Mouse (Mus musculus) intestine, embryonic 14.5 days (tissue): ENCODE measurements around the gene Mkln1. TPM values are rescaled to one million over a fixed set of nuclear protein-coding genes. Genes with fewer than 3 reads are reported as not detected.

Experiments
- ATAC-seq: fragments of 200-750 bp; cut with Nextera tagmentation; replicated peaks from 2 replicates; pipeline ENCODE4 v1.8.0; 2017; ENCODE audit warnings: low read depth, moderate number of reproducible peaks, moderate TSS enrichment, moderate library complexity; ENCODE audit not compliant: low FRiP score, low TSS enrichment
- DNase-seq: peaks from one replicate; pipeline ENCODE4 v3.0.0-alpha.2; 2018; ENCODE audit warnings: low spot score
- H3K27ac ChIP-seq: fragments of 300-500 bp; sonication (generic); 2 replicates; pipeline ENCODE4 v1.5.1; 2014; ENCODE audit warnings: low read depth, mild to moderate bottlenecking, control low read depth
- H3K27me3 ChIP-seq: fragments of 300-500 bp; sonication (generic); replicated peaks from 2 replicates; pipeline ENCODE4 v1.6.1; 2014; ENCODE audit warnings: low read length, control low read depth; ENCODE audit not compliant: control insufficient read depth, insufficient read depth
- H3K36me3 ChIP-seq: fragments of 300-500 bp; sonication (generic); 2 replicates; pipeline ENCODE4 v1.6.1; 2014; ENCODE audit warnings: low read length, control low read depth; ENCODE audit not compliant: control insufficient read depth, insufficient read depth
- H3K4me1 ChIP-seq: fragments of 300-500 bp; sonication (generic); replicated peaks from 2 replicates; pipeline ENCODE4 v1.6.1; 2014; ENCODE audit warnings: low read length, control low read depth, mixed read lengths; ENCODE audit not compliant: control insufficient read depth, insufficient read depth
- H3K4me2 ChIP-seq: fragments of 300-500 bp; sonication (generic); 2 replicates; pipeline ENCODE4 v1.6.1; 2014; ENCODE audit warnings: low read length
- H3K4me3 ChIP-seq: fragments of 300-500 bp; sonication (generic); 2 replicates; pipeline ENCODE4 v1.5.1; 2014; ENCODE audit warnings: low read depth, low read length, control low read depth, mixed read lengths
- H3K9ac ChIP-seq: fragments of 300-500 bp; sonication (generic); 2 replicates; pipeline ENCODE4 v1.6.1; 2014; ENCODE audit warnings: mild to moderate bottlenecking, low read length
- H3K9me3 ChIP-seq: fragments of 300-500 bp; sonication (generic); 2 replicates; pipeline ENCODE4 v1.6.1; 2016; ENCODE audit warnings: low read length, control low read depth; ENCODE audit not compliant: control insufficient read depth
- WGBS: fragments of 180-500 bp; shearing (Covaris S2); extraction: QIAGEN DNeasy Blood & Tissue Kit; methylation state at CpG from one replicate; pipeline ENCODE4 v1.1.7; 2014; 5-methylcytosine and 5-hydroxymethylcytosine counted together
- polyA plus RNA-seq: library from polyadenylated mRNA; unstranded; fragments of >200 nt; fragmentation: Nextera tagmentation; extraction: Ambion mirVana; gene quantifications from 2 replicates; pipeline ENCODE4 v1.2.1, GENCODE M21; 2014

Mkln1 gene
- polyA plus RNA-seq, 1 experiment from 2014 or later = 167 TPM

DNA sequence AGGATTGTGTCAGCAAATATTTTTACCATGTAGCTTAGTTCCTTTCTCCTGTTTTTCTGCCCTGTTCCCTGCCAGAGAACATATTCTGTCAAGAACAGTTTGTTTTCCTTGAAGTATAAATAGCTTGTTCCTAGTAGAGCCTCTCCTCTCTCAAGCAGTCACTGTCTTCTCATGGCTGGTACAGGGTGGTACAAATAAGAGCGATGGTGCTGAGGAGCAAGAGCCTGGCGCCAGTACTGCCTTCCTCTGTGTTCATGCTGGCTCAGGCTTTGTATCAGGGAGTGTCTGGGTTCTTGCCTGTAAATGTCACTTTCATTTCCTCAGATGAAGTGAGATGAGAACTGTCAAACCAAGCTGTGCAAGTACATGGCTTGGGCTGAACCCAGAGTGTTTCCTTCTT, 104.1 kb downstream of the Mkln1 start:
- Histone ChIP-seq H3K27me3 (no peaks in the 10 kb centered on the region), H3K4me2 (no peak overlapping the region), H3K27ac (no peak overlapping the region), H3K4me3 (no peak overlapping the region), H3K4me1 (no peaks in the 10 kb centered on the region), H3K9ac (no peak overlapping the region), H3K36me3 (peaks cover 42% of the 10 kb centered on the region), H3K9me3 (no peaks in the 10 kb centered on the region)
- no peak for DNase-seq
- whole genome bisulfite sequencing = 71% methylated on average over 2 of the region's 2 CpGs
- no peak for ATAC-seq

DNA sequence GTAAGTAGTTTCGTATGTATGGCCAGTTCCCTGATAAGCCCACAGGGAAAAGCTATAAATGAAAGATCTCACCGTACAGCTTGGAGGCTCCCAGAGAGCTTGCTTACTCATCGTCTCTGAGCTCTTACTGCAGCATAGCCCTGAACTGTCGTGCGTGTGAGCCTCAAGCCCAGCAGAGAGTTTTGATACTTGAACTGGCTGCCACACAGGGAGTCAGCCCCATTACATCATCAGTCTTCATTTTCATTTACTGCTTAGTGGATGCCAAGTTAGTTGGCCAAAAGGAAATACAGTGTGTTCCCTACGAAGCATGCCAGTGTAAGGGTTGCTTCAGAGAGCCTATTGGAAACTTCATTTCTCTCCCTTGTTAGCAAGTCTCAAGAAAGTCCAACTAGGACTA, 115.2 kb downstream of the Mkln1 start:
- Histone ChIP-seq H3K36me3 (peaks cover 27% of the 10 kb centered on the region; the same call in 1 of the 2 replicates), H3K4me1 (no peaks in the 10 kb centered on the region), H3K9ac (no peak overlapping the region), H3K4me2 (no peak overlapping the region), H3K27me3 (no peaks in the 10 kb centered on the region), H3K9me3 (no peaks in the 10 kb centered on the region), H3K27ac (no peak overlapping the region), H3K4me3 (no peak overlapping the region)
- ATAC-seq (no peak), DNase-seq (no peak)
- WGBS = 78% methylated on average over 6 of the region's 6 CpGs

DNA sequence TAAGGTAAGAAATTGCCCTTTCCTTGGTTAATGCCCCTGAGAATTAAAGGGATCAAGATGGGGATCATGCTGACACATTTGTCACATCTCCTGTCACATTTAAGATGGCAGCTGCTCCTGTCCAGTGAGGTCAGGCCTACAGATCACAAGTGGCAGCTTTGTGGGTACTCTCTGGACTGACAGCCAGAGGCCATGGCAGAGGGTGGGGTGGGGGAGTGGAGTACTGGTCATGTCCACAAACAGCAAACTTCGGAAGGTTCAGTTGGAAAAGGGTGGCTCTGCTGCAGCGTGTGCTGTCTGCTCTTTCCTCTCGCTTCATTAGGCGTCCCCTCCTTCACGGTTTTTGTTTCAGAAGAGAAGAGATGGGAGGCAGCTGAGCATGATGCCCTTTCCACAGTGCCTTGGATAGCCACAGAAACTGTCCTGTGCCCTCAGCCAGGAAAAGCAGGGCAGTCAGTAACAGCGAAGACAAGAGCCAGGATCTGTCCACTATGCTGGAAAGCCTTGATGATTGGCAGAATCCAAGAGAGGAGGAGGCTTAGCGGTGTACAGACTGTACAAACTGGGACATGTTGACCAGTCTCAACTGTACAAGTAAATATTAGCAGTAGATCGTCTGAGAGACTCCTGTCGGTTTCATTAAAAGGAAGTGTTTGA, 119.3 kb downstream of the Mkln1 start:
- no peaks in the 10 kb centered on the region for H3K4me1 ChIP-seq
- H3K36me3 ChIP-seq = peaks cover 22% of the 10 kb centered on the region; the same call in 1 of the 2 replicates
- H3K4me3 ChIP-seq = no peak overlapping the region
- no peaks in the 10 kb centered on the region for H3K9me3 ChIP-seq
- ATAC-seq (no peak), DNase-seq (peak; percentile 49)
- no peak overlapping the region for H3K27ac ChIP-seq
- H3K9ac ChIP-seq = no peak overlapping the region
- H3K27me3 ChIP-seq = no peaks in the 10 kb centered on the region
- WGBS = 69% methylated on average over 9 of the region's 9 CpGs
- H3K4me2 ChIP-seq = no peak overlapping the region

DNA sequence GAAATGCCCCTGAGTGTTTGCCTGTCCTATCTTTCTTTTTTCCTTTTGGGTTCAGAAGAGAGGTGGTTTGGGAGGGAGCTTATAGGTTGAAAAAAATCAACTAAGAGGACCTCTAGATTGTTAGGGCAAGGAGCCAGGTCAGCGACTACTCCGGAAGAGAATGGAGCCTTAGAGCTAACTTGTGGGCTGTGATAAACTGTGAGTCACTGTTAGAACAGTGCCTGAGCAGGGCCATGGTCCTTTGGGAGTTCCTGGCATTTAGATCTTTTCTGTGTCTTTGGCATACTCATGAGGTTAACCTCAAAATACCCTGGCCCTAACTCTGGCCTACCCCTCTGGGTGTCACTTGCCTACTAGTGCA, 119.8 kb downstream of the Mkln1 start:
- Histone ChIP-seq H3K9me3 (no peaks in the 10 kb centered on the region), H3K27ac (no peak overlapping the region), H3K36me3 (peaks cover 27% of the 10 kb centered on the region; the same call in 1 of the 2 replicates), H3K4me1 (no peaks in the 10 kb centered on the region), H3K27me3 (no peaks in the 10 kb centered on the region), H3K9ac (no peak overlapping the region), H3K4me2 (no peak overlapping the region), H3K4me3 (no peak overlapping the region)
- DNase-seq (peak; percentile 40), ATAC-seq (no peak)
- 83% methylated on average over 2 of the region's 2 CpGs for WGBS

DNA sequence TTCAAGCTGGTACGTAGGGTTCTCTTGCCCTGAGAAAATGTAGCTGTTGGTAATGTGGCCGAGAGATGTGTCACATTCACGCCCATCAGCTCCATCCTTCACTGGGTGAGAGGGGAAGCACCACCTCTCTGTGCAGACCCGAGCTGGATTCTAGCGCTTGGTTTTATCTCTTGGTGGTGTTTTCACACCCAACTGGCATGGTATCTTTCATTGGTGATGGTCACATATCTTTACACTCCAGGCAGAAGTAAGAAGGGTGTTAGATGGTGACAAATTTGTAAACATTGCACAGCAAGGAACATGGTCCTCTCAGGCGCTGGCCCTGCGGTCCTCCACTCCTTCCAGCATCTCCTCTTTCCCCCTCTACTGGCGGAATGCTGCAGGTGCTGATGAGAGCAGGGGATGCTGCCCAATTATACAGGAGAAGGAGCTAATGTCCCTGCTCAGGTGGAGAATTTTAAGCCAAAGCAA, 120.5 kb downstream of the Mkln1 start:
- no peaks in the 10 kb centered on the region for H3K9me3 ChIP-seq
- WGBS = 67% methylated on average over 8 of the region's 8 CpGs
- DNase-seq = peak; percentile 60
- no peak overlapping the region for H3K4me3 ChIP-seq
- no peaks in the 10 kb centered on the region for H3K4me1 ChIP-seq
- no peaks in the 10 kb centered on the region for H3K27me3 ChIP-seq
- H3K9ac ChIP-seq = no peak overlapping the region
- no peak for ATAC-seq
- H3K4me2 ChIP-seq = no peak overlapping the region
- peaks cover 26% of the 10 kb centered on the region; the same call in 1 of the 2 replicates for H3K36me3 ChIP-seq
- no peak overlapping the region for H3K27ac ChIP-seq

DNA sequence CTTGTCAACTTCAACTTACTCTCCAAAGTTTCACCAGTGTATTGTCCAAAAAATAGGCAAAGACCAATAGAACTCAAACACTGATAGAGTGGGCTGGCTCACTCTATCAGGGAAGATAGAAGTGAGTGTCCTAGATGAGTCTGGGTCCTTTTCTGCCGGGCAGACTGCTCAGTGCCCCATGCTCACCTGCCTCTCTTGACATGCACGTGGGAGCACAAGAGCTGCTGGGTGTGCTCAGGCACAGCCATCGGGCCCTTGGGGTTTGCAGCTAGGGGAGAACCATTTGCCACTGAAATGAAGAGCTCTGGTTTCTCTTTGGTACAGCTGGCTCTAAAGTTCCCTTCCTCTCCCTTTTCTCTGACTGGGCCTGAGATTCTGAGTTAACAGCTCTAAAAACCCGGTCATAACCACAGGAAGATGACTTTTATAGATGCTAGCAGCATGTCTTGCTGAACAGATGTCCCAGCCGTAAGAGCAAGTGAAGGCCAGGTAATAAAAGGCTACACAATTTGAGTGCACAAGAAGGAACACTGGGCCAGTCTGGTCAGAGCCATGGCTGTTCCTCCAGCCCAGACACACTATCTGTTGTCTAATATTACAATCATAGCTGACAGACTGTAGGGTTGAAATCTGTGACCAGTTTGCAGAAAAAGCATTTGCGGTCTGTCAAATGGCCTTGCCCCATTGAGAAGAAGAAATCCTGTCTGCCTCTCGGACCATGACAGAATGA, 122.1 kb downstream of the Mkln1 start:
- H3K36me3 ChIP-seq = peaks cover 27% of the 10 kb centered on the region; the same call in 1 of the 2 replicates
- DNase-seq (no peak), ATAC-seq (no peak)
- H3K9ac ChIP-seq = no peak overlapping the region
- H3K9me3 ChIP-seq = no peaks in the 10 kb centered on the region
- no peak overlapping the region for H3K4me2 ChIP-seq
- H3K27me3 ChIP-seq = no peaks in the 10 kb centered on the region
- 79% methylated on average over 7 of the region's 7 CpGs for WGBS
- H3K4me3 ChIP-seq = no peak overlapping the region
- H3K4me1 ChIP-seq = no peaks in the 10 kb centered on the region
- no peak overlapping the region for H3K27ac ChIP-seq

DNA sequence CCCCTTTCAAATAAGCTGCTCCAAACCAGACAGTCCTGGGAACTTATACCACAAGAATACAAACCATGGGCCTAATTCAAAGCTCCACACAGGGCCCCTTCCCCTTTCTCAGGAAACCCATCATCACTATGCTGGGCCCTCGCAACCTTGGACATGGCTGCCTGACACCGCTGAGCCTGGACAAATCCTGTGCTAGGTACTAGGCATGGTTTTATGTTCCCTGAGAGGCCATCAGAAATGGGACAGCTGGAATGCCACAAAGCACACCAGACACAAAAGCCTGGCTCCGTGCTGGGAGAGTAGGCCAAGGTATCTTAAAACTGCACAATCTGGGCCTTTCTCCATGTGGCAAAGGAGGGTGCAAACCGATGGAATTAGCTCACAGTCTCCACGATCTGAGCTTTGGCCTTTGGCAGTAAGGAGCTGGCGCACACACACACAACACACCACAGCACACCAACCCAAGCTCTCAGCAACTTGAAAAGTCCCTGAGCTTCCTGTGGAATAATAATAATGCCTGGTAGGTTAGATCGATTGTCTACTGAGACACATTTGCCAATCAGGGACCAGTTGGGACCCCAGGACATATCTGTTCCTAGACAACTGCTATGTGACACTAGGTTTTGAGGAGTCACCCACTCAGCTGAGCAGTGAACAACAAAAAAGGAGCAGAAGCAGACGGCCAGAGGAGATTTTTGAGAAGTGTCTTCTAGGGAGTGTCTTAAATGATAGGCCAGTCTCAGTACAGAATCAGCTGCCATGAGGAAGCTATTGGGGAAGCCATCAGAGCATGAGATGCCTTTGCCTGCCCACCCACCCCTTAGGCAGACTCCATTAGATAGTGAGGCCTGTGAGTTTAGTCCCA, 123.2 kb downstream of the Mkln1 start:
- H3K9ac ChIP-seq = no peak overlapping the region
- WGBS = 87% methylated on average over 8 of the region's 8 CpGs
- H3K36me3 ChIP-seq = peaks cover 30% of the 10 kb centered on the region; the same call in 1 of the 2 replicates
- no peak for ATAC-seq
- peak; percentile 45 for DNase-seq
- no peak overlapping the region for H3K27ac ChIP-seq
- H3K4me3 ChIP-seq = no peak overlapping the region
- H3K4me2 ChIP-seq = no peak overlapping the region
- H3K9me3 ChIP-seq = no peaks in the 10 kb centered on the region
- H3K27me3 ChIP-seq = no peaks in the 10 kb centered on the region
- H3K4me1 ChIP-seq = no peaks in the 10 kb centered on the region

DNA sequence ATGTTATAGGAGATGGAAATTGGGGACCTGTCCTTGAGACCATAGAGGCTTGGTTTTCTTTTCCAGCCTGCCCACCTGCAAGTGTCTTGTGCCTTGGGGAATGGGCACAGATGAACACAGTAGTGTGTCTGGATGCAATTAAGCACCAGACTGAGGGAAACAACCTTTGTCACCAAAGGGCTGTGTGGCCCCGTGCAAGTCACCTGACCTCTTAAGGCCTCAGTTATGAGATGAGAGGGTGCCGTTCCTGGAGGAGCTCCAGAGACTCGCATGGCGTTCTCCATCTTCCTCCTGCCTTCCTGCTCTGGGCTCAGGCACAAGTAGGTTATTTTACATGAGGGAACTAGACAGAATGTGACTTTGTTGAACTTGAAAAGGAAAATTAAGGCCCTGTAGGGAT, 123.9 kb downstream of the Mkln1 start:
- ATAC-seq (no peak), DNase-seq (peak; percentile 43)
- Histone ChIP-seq H3K27ac (no peak overlapping the region), H3K27me3 (no peaks in the 10 kb centered on the region), H3K4me3 (no peak overlapping the region), H3K4me1 (no peaks in the 10 kb centered on the region), H3K9me3 (no peaks in the 10 kb centered on the region), H3K4me2 (no peak overlapping the region), H3K9ac (no peak overlapping the region), H3K36me3 (peaks cover 30% of the 10 kb centered on the region; the same call in 1 of the 2 replicates)
- 82% methylated on average over 4 of the region's 4 CpGs for WGBS
